Mouse (Mus musculus): ENCODE measurements around the gene Scmh1. TPM values are rescaled to one million over a fixed set of nuclear protein-coding genes. Genes with fewer than 3 reads are reported as not detected.
A peak's percentile ranks its signal among the peaks of the same experiment; 100 is the strongest.

The Scmh1 gene
- polyA plus RNA-seq, 2 experiments from 2014 or later = 10.4 TPM

- ATAC-seq = no peak
Observed at GRCm38 (mm10) chr4:120556592-120556991, 151.5 kb downstream of the Scmh1 start.

- ATAC-seq = no peak
Observed at GRCm38 (mm10) chr4:120565726-120566125, 160.6 kb downstream of the Scmh1 start.

- no peak for ATAC-seq
Observed at GRCm38 (mm10) chr4:120568005-120568404, 162.9 kb downstream of the Scmh1 start.

- no peak for ATAC-seq
Observed at GRCm38 (mm10) chr4:120569025-120569424, 163.9 kb downstream of the Scmh1 start.

GRCm38 (mm10) chr4:120569486-120570437 is 164.7 kb downstream of the Scmh1 start, which contains the start of gene Ctps:
TSS of gene Ctps (minus strand) at chr4:120570276.
- ATAC-seq = peak; percentile 91

GRCm38 (mm10) chr4:120570438-120571069 is 165.5 kb downstream of the Scmh1 start:
- peak; percentile 15 for ATAC-seq

- ATAC-seq = no peak
Observed at GRCm38 (mm10) chr4:120571070-120571464, 166.0 kb downstream of the Scmh1 start.

GRCm38 (mm10) chr4:120571691-120572090 is 166.6 kb downstream of the Scmh1 start:
- no peak for ATAC-seq

Other genes with a start within 250 kb of the Scmh1 start
- not detected for gene Edn2, start 244.1 kb upstream of the Scmh1 start, polyA plus RNA-seq (2017; shearing (Covaris generic))
- not detected for gene Foxo6, start 117.9 kb upstream of the Scmh1 start, polyA plus RNA-seq (2017; shearing (Covaris generic))
- gene Slfnl1, start 127.0 kb downstream of the Scmh1 start, polyA plus RNA-seq (2017; shearing (Covaris generic)) = not detected
- 10 to 100 TPM; 14.7 to 19.5 TPM for gene Ctps, start 165.0 kb downstream of the Scmh1 start, polyA plus RNA-seq (2017; shearing (Covaris generic))
- gene Gm8439, start 183.5 kb downstream of the Scmh1 start, polyA plus RNA-seq (2017; shearing (Covaris generic)) = under 1 TPM in 1 of 2 experiments, not detected in 1; 0.83 TPM